Mouse (Mus musculus) fat pad, adult 2 months (tissue): Measurements from ENCODE around the gene Gh.

ENCODE experiments used
- DNase-seq: peaks from one replicate; pipeline ENCODE4 v3.0.0-alpha.2; 2011; ENCODE audit warnings: low read depth, low spot score; ENCODE audit errors: extremely low read depth

Gene Gh

GRCm38 (mm10) chr11:106271131-106271793 is 30.4 kb downstream of the Gh start:
- no peak for DNase-seq

GRCm38 (mm10) chr11:106269060-106269431 is 32.6 kb downstream of the Gh start:
- no peak for DNase-seq

- peak; percentile 68 for DNase-seq
Observed at GRCm38 (mm10) chr11:106268326-106269059, 33.2 kb downstream of the Gh start.

- DNase-seq = no peak
Observed at GRCm38 (mm10) chr11:106267871-106268270, 33.8 kb downstream of the Gh start.

- peak; percentile 57 for DNase-seq
Observed at GRCm38 (mm10) chr11:106267311-106267852, 34.3 kb downstream of the Gh start.

GRCm38 (mm10) chr11:106266431-106266830 is 35.2 kb downstream of the Gh start:
- no peak for DNase-seq

GRCm38 (mm10) chr11:106265570-106265969 is 36.1 kb downstream of the Gh start:
- DNase-seq = no peak

GRCm38 (mm10) chr11:106264988-106265387 is 36.7 kb downstream of the Gh start:
- no peak for DNase-seq

- DNase-seq = no peak
Observed at GRCm38 (mm10) chr11:106263963-106264362, 37.7 kb downstream of the Gh start.

GRCm38 (mm10) chr11:106260826-106261450 is 40.7 kb downstream of the Gh start:
- no peak for DNase-seq

- DNase-seq = no peak
Observed at GRCm38 (mm10) chr11:106256775-106257174, 44.9 kb downstream of the Gh start.

- no peak for DNase-seq
Observed at GRCm38 (mm10) chr11:106255685-106256451, 45.8 kb downstream of the Gh start, which contains the start of the genes Ftsj3 and Psmc5. TSS of gene Ftsj3 (minus strand) at chr11:106256079. TSS of gene Psmc5 (plus strand) at chr11:106256154.

GRCm38 (mm10) chr11:106255174-106255573 is 46.5 kb downstream of the Gh start:
- no peak for DNase-seq

GRCm38 (mm10) chr11:106254767-106255166 is 46.9 kb downstream of the Gh start:
- DNase-seq = no peak
